Mouse (Mus musculus) neural tube, embryonic 11.5 days (tissue): ENCODE data around the gene Nfib. TPM values are rescaled to one million over a fixed set of nuclear protein-coding genes. Genes with fewer than 3 reads are reported as not detected.

ENCODE experiments used
- ATAC-seq: fragments of 200-750 bp; cut with Nextera tagmentation; 2 replicates; pipeline ENCODE4 v1.8.0; 2017; ENCODE audit warnings: moderate number of reproducible peaks, mild to moderate bottlenecking, moderate TSS enrichment, moderate library complexity; ENCODE audit not compliant: insufficient read depth, low FRiP score, low TSS enrichment
- DNase-seq: peaks from one replicate; pipeline ENCODE4 v3.0.0-alpha.2; 2015; ENCODE audit warnings: low spot score
- H3K27ac ChIP-seq: fragments of 300-500 bp; sonication (generic); 2 replicates; pipeline ENCODE4 v1.5.1; 2014; ENCODE audit warnings: low read depth, mild to moderate bottlenecking, low read length
- H3K27me3 ChIP-seq: fragments of 300-500 bp; sonication (generic); 2 replicates; pipeline ENCODE4 v1.6.1; 2014; ENCODE audit warnings: mild to moderate bottlenecking, low read length, mixed read lengths; ENCODE audit not compliant: control insufficient read depth, insufficient read depth
- H3K36me3 ChIP-seq: fragments of 300-500 bp; sonication (generic); 2 replicates; pipeline ENCODE4 v1.6.1; 2014; ENCODE audit warnings: mild to moderate bottlenecking, low read length, moderate library complexity, mixed read lengths; ENCODE audit not compliant: control insufficient read depth, insufficient read depth
- H3K4me1 ChIP-seq: fragments of 300-500 bp; sonication (generic); 2 replicates; pipeline ENCODE4 v1.6.1; 2014; ENCODE audit warnings: low read length, mixed read lengths; ENCODE audit not compliant: control insufficient read depth, insufficient read depth
- H3K4me2 ChIP-seq: fragments of 300-500 bp; sonication (generic); 2 replicates; pipeline ENCODE4 v1.6.1; 2014; ENCODE audit warnings: low read depth, mild to moderate bottlenecking, moderate library complexity
- H3K4me3 ChIP-seq: fragments of 300-500 bp; sonication (generic); 2 replicates; pipeline ENCODE4 v1.5.1; 2014; ENCODE audit warnings: low read depth, low read length
- H3K9ac ChIP-seq: fragments of 300-500 bp; sonication (generic); 2 replicates; pipeline ENCODE4 v1.6.1; 2014; ENCODE audit warnings: mild to moderate bottlenecking, low read length
- H3K9me3 ChIP-seq: fragments of 300-500 bp; sonication (generic); 2 replicates; pipeline ENCODE4 v1.6.1; 2016; ENCODE audit warnings: low read length; ENCODE audit not compliant: control insufficient read depth
- WGBS: fragments of 180-500 bp; shearing (Covaris S2); extraction: QIAGEN DNeasy Blood & Tissue Kit; methylation state at CpG from one replicate; pipeline ENCODE4 v1.1.7; 2014; 5-methylcytosine and 5-hydroxymethylcytosine counted together
- polyA plus RNA-seq: library from polyadenylated mRNA; unstranded; fragments of >200 nt; fragmentation: Nextera tagmentation; extraction: Ambion mirVana; gene quantifications from 2 replicates; pipeline ENCODE4 v1.2.1, GENCODE M21; 2014

Nfib gene
- polyA plus RNA-seq, 1 experiment from 2014 or later = 29.1 TPM

DNA sequence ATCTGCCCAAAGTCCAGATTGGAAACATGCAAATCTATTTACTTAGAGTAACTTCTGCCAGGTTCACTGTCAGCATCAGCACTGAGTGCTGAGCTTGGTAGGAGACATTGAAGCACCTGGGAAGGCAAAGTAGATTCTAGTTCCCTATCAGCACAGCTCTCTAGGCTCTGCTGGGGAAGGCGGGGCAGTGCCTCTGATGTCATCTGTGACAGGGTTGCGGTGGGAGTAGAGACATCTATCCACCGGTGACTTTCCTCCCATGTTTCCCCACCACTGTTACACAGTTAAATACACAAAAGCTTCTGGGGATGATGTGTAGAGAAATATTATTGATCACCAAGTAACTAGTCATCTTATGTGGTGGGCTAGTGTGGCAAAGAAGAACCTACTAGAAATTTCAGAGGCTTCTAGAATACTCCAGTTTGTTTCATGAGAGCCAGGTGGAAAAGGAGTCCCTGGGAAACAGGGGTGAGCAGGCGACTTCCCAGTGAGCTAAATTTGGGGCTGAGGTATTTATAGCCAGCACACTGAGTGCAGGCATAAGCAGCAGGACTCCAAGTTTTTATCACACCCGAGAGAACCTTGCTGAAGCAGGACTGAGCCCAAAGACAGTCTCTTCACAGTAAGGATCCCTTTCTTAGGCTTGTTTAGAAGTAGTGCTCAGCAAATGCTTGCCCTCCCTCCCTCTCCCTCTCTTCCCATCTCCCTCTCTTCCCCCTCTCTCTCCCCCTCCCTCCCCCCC lies 9.6 kb downstream of the Nfib start:
- Histone ChIP-seq H3K27ac (no peak overlapping the region), H3K27me3 (no peaks in the 10 kb centered on the region), H3K36me3 (no peaks in the 10 kb centered on the region), H3K4me2 (no peak overlapping the region), H3K9ac (no peak overlapping the region), H3K4me3 (no peak overlapping the region), H3K4me1 (peaks cover 4% of the 10 kb centered on the region; the same call in 1 of the 2 replicates), H3K9me3 (no peaks in the 10 kb centered on the region)
- no peak for DNase-seq
- WGBS = 69% methylated on average over 5 of the region's 5 CpGs
- ATAC-seq = no peak

DNA sequence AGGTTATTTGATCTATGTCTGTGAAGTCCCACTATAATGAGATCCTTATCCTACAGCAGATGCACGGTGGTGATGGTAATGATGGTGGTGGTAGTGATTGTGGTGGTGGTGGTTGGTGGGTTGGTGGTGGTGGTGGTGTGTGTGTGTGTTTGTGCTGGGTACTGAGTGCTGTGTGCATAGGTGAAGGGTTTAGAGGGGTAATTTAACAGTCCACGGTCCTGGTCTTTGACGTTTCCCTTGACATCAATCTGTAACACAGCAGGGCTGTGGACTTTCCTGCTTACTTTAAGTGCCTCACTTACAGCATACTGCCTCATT lies 13.6 kb downstream of the Nfib start:
- peaks cover 4% of the 10 kb centered on the region; the same call in 1 of the 2 replicates for H3K4me1 ChIP-seq
- H3K9ac ChIP-seq = no peak overlapping the region
- no peak overlapping the region for H3K4me3 ChIP-seq
- H3K36me3 ChIP-seq = no peaks in the 10 kb centered on the region
- ATAC-seq = no peak
- no peak for DNase-seq
- H3K27ac ChIP-seq = no peak overlapping the region
- H3K4me2 ChIP-seq = no peak overlapping the region
- H3K27me3 ChIP-seq = no peaks in the 10 kb centered on the region
- no peaks in the 10 kb centered on the region for H3K9me3 ChIP-seq
- WGBS = 43% methylated on average over 3 of the region's 3 CpGs

DNA sequence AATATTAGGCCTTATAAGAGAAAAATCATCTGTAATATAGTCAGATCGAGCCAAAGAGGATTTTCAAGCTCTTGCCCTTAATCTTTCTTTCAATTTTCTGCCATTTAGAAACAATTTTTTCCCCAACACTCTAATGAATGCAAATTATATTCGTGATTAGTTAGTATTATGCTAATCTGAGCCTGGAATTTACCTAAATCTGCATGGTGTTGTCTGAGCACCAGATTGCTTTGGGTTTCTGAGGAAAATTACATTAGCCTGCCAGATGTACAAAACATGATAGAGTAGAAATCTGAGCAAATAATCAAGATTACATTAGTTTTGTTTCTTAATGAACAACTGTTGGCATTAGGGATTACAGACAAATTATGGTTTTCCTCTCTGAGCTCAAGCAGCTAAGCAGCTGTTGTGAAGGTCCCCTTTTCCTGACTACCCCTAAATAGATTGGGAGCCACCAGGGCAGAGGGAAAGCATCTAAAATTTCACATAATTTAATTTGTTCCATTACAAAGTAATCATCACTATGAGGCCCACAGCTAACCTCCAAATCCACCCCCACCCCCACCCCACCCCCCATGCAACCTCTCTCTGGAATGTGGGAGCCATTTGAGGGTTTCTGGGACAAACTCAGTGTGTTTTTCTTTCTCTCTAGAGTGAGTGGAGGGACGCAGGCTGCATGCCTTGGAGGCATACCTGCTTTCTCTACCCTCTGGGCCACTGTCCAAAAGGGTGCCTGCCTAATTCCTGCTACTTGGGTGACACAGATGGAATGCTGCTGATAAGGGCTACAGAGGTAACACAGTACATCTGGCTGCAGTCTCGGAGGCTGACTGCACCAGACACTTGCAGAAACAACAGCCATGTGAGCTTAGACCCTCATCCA lies 14.2 kb downstream of the Nfib start:
- H3K27me3 ChIP-seq = no peaks in the 10 kb centered on the region
- no peak for DNase-seq
- H3K4me2 ChIP-seq = no peak overlapping the region
- no peaks in the 10 kb centered on the region for H3K9me3 ChIP-seq
- 57% methylated on average over 4 of the region's 4 CpGs for WGBS
- no peaks in the 10 kb centered on the region for H3K36me3 ChIP-seq
- H3K4me1 ChIP-seq = peaks cover 4% of the 10 kb centered on the region; the same call in 1 of the 2 replicates
- no peak overlapping the region for H3K9ac ChIP-seq
- ATAC-seq = no peak
- no peak overlapping the region for H3K4me3 ChIP-seq
- H3K27ac ChIP-seq = no peak overlapping the region

DNA sequence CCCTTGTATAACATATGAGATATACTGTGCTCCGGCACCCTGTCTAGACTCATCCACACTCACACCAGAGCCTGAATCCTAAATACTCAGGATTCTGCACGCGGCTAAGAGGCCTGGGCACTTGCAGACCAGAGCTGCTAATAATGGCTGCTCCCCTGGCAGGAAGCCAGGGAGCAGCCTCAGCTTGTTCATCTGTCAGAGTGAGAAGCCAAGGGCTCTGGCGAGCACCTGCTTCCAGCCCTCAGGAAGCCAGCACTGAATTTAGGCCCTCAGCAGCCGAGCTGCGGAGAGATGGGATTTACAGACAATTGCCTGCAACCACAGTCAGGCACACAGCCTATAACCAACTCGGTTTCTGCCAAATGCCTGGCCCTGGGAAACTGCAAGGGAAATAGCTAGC lies 15.3 kb downstream of the Nfib start:
- H3K27ac ChIP-seq = no peak overlapping the region
- no peak overlapping the region for H3K4me2 ChIP-seq
- H3K36me3 ChIP-seq = no peaks in the 10 kb centered on the region
- H3K9me3 ChIP-seq = no peaks in the 10 kb centered on the region
- H3K4me1 ChIP-seq = peaks cover 4% of the 10 kb centered on the region; the same call in 1 of the 2 replicates
- DNase-seq (peak; percentile 32), ATAC-seq (peak; percentile 55)
- WGBS = 63% methylated on average over 7 of the region's 7 CpGs
- H3K9ac ChIP-seq = no peak overlapping the region
- H3K4me3 ChIP-seq = no peak overlapping the region
- no peaks in the 10 kb centered on the region for H3K27me3 ChIP-seq

DNA sequence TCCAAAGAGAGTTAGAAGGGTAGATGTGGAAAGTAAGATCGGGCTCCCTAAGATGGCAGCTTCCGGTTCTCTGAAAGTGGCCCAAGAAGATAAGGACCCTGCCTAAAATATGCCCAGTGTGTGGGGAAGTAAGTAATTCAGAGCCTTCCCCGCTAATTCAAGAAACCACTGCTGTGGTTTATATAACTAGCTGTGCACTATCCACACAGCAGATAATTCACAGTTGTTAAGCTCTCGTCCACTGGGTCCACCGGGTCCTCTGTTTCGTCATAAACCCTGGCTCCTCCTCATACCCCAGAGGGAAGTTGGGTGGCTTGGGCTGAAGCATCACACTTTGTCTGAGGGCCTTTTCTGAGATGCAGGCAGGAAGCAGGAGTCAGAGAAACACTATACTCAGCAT lies 19.5 kb downstream of the Nfib start:
- no peaks in the 10 kb centered on the region for H3K9me3 ChIP-seq
- no peak for DNase-seq
- H3K4me1 ChIP-seq = no peaks in the 10 kb centered on the region
- 94% methylated on average over 6 of the region's 6 CpGs for WGBS
- no peaks in the 10 kb centered on the region for H3K36me3 ChIP-seq
- no peak overlapping the region for H3K9ac ChIP-seq
- H3K27ac ChIP-seq = no peak overlapping the region
- no peak for ATAC-seq
- no peak overlapping the region for H3K4me3 ChIP-seq
- H3K27me3 ChIP-seq = no peaks in the 10 kb centered on the region
- H3K4me2 ChIP-seq = no peak overlapping the region

DNA sequence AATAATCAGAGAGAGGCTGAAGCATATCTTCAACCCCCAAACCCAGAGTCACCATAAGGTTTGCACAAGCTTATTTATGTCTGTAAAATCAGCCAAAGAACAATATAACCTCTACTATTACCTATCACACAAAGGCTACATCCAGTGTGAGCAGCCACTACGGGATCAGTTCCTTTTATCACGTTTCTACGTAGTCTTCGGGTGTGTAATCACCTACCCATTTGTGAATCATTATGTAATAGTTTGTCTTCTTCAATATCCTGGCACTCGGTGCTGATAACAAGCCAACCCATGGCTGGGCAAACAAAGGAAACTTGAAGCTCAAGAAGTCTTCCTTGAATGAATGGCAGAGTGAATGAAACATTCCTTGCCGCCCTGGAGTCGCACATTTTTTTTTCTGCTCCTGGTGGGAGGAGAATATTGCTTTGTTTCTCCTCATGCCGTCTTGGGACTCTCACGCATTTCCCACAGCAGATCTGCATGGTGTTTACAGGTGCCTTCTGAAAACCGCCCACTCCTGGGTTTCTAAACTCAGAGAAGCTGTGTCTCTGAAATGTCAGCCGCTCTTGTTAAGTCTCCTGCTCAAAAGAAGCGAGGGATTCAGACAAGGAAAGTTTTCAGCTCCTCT lies 21.3 kb downstream of the Nfib start:
- H3K9me3 ChIP-seq = no peaks in the 10 kb centered on the region
- H3K4me1 ChIP-seq = no peaks in the 10 kb centered on the region
- DNase-seq (no peak), ATAC-seq (no peak)
- no peak overlapping the region for H3K27ac ChIP-seq
- H3K36me3 ChIP-seq = no peaks in the 10 kb centered on the region
- H3K4me3 ChIP-seq = no peak overlapping the region
- WGBS = 85% methylated on average over 12 of the region's 12 CpGs
- H3K4me2 ChIP-seq = no peak overlapping the region
- H3K27me3 ChIP-seq = no peaks in the 10 kb centered on the region
- H3K9ac ChIP-seq = no peak overlapping the region

DNA sequence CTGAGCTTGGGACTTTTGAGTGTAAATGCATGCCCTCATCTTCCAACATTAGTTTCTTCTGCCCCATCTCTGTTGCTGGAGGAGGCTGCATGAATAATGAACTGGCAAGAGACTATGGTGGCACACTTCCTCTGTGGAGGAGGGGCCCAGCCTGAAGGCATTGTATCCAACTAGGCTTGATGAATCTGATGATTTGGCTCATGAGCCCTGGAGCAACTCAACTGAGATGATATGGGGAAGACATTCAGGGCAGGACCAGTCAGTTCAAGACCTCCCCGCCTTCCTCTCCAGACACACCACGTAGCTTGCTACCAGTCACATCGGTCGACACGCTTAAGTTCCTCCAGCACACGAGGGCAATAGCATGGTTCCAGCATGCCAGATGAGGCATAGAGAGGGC lies 22.0 kb downstream of the Nfib start:
- no peak overlapping the region for H3K9ac ChIP-seq
- no peak overlapping the region for H3K27ac ChIP-seq
- H3K9me3 ChIP-seq = no peaks in the 10 kb centered on the region
- H3K27me3 ChIP-seq = no peaks in the 10 kb centered on the region
- H3K4me3 ChIP-seq = no peak overlapping the region
- whole genome bisulfite sequencing = 92% methylated on average over 6 of the region's 6 CpGs
- no peaks in the 10 kb centered on the region for H3K36me3 ChIP-seq
- H3K4me1 ChIP-seq = no peaks in the 10 kb centered on the region
- ATAC-seq = no peak
- DNase-seq = no peak
- no peak overlapping the region for H3K4me2 ChIP-seq

DNA sequence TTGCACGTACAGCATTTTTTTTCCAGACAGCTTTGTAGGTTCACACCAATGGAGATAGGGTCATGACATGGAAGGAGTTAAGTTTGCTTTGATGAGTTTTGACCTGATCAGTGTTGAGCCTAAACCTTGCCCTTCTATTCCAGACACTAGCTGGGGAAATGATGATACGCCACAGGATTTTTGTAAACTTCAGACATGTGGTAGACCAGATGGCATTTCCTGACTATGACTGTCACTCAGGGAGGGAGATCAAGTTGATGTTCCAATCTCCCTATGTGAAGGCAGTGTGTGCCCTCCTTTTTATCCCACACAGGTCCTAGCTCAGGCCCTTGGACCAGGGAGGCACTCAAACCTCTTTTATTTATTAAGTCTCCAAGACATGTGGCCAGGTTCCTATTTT lies 29.4 kb downstream of the Nfib start:
- H3K4me1 ChIP-seq = no peaks in the 10 kb centered on the region
- H3K9ac ChIP-seq = no peak overlapping the region
- ATAC-seq (no peak), DNase-seq (no peak)
- no peak overlapping the region for H3K4me3 ChIP-seq
- no peaks in the 10 kb centered on the region for H3K36me3 ChIP-seq
- 93% methylated on average over 2 of the region's 2 CpGs for WGBS
- H3K27ac ChIP-seq = no peak overlapping the region
- H3K9me3 ChIP-seq = no peaks in the 10 kb centered on the region
- H3K4me2 ChIP-seq = no peak overlapping the region
- H3K27me3 ChIP-seq = no peaks in the 10 kb centered on the region
